Mouse (Mus musculus) hindbrain, embryonic 13.5 days (tissue): ENCODE results near the gene 9530053A07Rik. TPM values are rescaled to one million over a fixed set of nuclear protein-coding genes. Genes with fewer than 3 reads are reported as not detected.

Experiments used
- ATAC-seq: fragments of 200-750 bp; cut with Nextera tagmentation; 2 replicates; pipeline ENCODE4 v1.8.0; 2017; ENCODE audit warnings: moderate TSS enrichment; ENCODE audit not compliant: low FRiP score
- H3K27ac ChIP-seq: fragments of 300-500 bp; sonication (generic); 2 replicates; pipeline ENCODE4 v1.5.1; 2015; ENCODE audit warnings: inconsistent platforms, mild to moderate bottlenecking, moderate library complexity
- H3K27me3 ChIP-seq: fragments of 300-500 bp; sonication (generic); 2 replicates; pipeline ENCODE4 v1.6.1; 2015; ENCODE audit warnings: mild to moderate bottlenecking, inconsistent platforms
- H3K36me3 ChIP-seq: fragments of 300-500 bp; sonication (generic); 2 replicates; pipeline ENCODE4 v1.6.1; 2015; ENCODE audit warnings: mild to moderate bottlenecking, inconsistent platforms
- H3K4me1 ChIP-seq: fragments of 300-500 bp; sonication (generic); replicated peaks from 2 replicates; pipeline ENCODE4 v1.6.1; 2015; ENCODE audit warnings: inconsistent platforms
- H3K4me2 ChIP-seq: fragments of 300-500 bp; sonication (generic); 2 replicates; pipeline ENCODE4 v1.6.1; 2015; ENCODE audit warnings: inconsistent platforms, mild to moderate bottlenecking, moderate library complexity
- H3K4me3 ChIP-seq: fragments of 300-500 bp; sonication (generic); 2 replicates; pipeline ENCODE4 v1.5.1; 2015; ENCODE audit warnings: mild to moderate bottlenecking, inconsistent platforms
- H3K9ac ChIP-seq: fragments of 300-500 bp; sonication (generic); 2 replicates; pipeline ENCODE4 v1.6.1; 2015; ENCODE audit warnings: mild to moderate bottlenecking, inconsistent platforms
- H3K9me3 ChIP-seq: fragments of 300-500 bp; sonication (generic); 2 replicates; pipeline ENCODE4 v1.6.1; 2016; ENCODE audit warnings: inconsistent platforms
- WGBS: fragments of 180-500 bp; shearing (Covaris S2); methylation state at CpG from one replicate; pipeline ENCODE4 v1.1.7; 2015; 5-methylcytosine and 5-hydroxymethylcytosine counted together
- polyA plus RNA-seq: library from polyadenylated mRNA; unstranded; fragments of >200 nt; fragmentation: Nextera tagmentation; extraction: Ambion mirVana; gene quantifications from 2 replicates; pipeline ENCODE4 v1.2.1, GENCODE M21; 2015

Gene 9530053A07Rik
- polyA plus RNA-seq, 1 experiment from 2014 or later: 0.16 TPM

GRCm38 (mm10) chr7:28206044-28206600 is 76.9 kb downstream of the 9530053A07Rik start:
- H3K4me2 ChIP-seq: no peak overlapping the region
- no peak for ATAC-seq
- no peaks in the 10 kb centered on the region for H3K27me3 ChIP-seq

GRCm38 (mm10) chr7:28208396-28208987 is 79.2 kb downstream of the 9530053A07Rik start:
- Histone ChIP-seq H3K27me3 (0 out of 2 replicates have a peak, but pooled peaks cover 3% of the 10 kb centered on the region), H3K9me3 (no peaks in the 10 kb centered on the region), H3K36me3 (no peaks in the 10 kb centered on the region), H3K4me2 (peak overlapping the region; percentile 52), H3K4me1 (no peaks in the 10 kb centered on the region), H3K4me3 (peak overlapping the region; percentile 28), H3K9ac (no peak overlapping the region; the same call in 1 of the 2 replicates), H3K27ac (no peak overlapping the region)
- 53% methylated on average over 12 of the region's 12 CpGs for WGBS
- no peak for ATAC-seq

More at GRCm38 (mm10) chr7:28206044-28206600, 76.9 kb downstream of the 9530053A07Rik start:
- Histone ChIP-seq H3K4me1 (no peaks in the 10 kb centered on the region), H3K36me3 (no peaks in the 10 kb centered on the region), H3K9me3 (no peaks in the 10 kb centered on the region), H3K4me3 (no peak overlapping the region), H3K9ac (no peak overlapping the region), H3K27ac (no peak overlapping the region)
- 76% methylated on average over 4 of the region's 4 CpGs for WGBS

GRCm38 (mm10) chr7:28208988-28209508 is 79.8 kb downstream of the 9530053A07Rik start:
- H3K27me3 ChIP-seq: 0 out of 2 replicates have a peak, but pooled peaks cover 3% of the 10 kb centered on the region
- H3K4me1 ChIP-seq: no peaks in the 10 kb centered on the region
- no peaks in the 10 kb centered on the region for H3K9me3 ChIP-seq
- WGBS: 54% methylated on average over 19 of the region's 19 CpGs
- H3K4me3 ChIP-seq: peak overlapping the region; percentile 28
- H3K36me3 ChIP-seq: no peaks in the 10 kb centered on the region
- H3K4me2 ChIP-seq: peak overlapping the region; percentile 52
- no peak overlapping the region for H3K27ac ChIP-seq
- ATAC-seq: no peak
- no peak overlapping the region; the same call in 1 of the 2 replicates for H3K9ac ChIP-seq

DNA sequence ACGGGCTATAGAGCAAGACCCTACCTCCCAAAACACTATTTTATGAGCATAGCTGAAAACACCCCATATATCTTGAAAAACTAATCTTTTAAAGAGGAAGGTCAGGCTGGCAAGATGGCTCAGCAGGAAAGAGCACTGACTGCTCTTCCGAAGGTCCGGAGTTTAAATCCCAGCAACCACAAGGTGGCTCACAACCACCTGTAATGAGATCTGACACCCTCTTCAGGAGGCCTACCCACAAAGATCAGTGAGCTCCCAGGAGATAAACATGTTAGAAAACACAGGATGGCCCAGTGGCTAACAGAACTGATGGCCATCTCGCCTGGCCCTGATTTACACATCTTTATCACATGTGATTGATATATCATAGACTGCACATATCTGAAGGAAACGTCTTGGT is 81.5 kb downstream of the 9530053A07Rik start:
- Histone ChIP-seq H3K4me2 (no peak overlapping the region), H3K9me3 (no peaks in the 10 kb centered on the region), H3K36me3 (no peaks in the 10 kb centered on the region), H3K27me3 (0 out of 2 replicates have a peak, but pooled peaks cover 3% of the 10 kb centered on the region), H3K4me3 (no peak overlapping the region), H3K9ac (no peak overlapping the region), H3K27ac (no peak overlapping the region), H3K4me1 (no peaks in the 10 kb centered on the region)
- 49% methylated on average over 5 of the region's 5 CpGs for WGBS
- ATAC-seq: no peak

GRCm38 (mm10) chr7:28214142-28214541 is 84.9 kb downstream of the 9530053A07Rik start:
- no peak for ATAC-seq
- Histone ChIP-seq H3K27ac (no peak overlapping the region), H3K4me1 (no peaks in the 10 kb centered on the region), H3K36me3 (no peaks in the 10 kb centered on the region), H3K4me2 (no peak overlapping the region), H3K9ac (no peak overlapping the region), H3K9me3 (no peaks in the 10 kb centered on the region), H3K4me3 (no peak overlapping the region), H3K27me3 (0 out of 2 replicates have a peak, but pooled peaks cover 3% of the 10 kb centered on the region)
- 42% methylated on average over 10 of the region's 10 CpGs for WGBS

Other genes with a start within 250 kb of the 9530053A07Rik start
- gene Zfp974, start 200.0 kb upstream of the 9530053A07Rik start, polyA plus RNA-seq: 14.5 and 15.6 TPM in 2 replicates
- gene Zfp780b, start 150.3 kb upstream of the 9530053A07Rik start, polyA plus RNA-seq: 29.8 and 33.5 TPM in 2 replicates
- gene Zfp850, start 115.4 kb upstream of the 9530053A07Rik start, polyA plus RNA-seq: 5.7 and 6.3 TPM in 2 replicates
- 304 and 316 TPM in 2 replicates for gene Psmc4, start 79.4 kb upstream of the 9530053A07Rik start, polyA plus RNA-seq
- 0.09 TPM in 1 of 2 replicates, not detected in the other for gene Fcgbp, start 58.2 kb upstream of the 9530053A07Rik start, polyA plus RNA-seq
- gene Fbl, start 40.2 kb downstream of the 9530053A07Rik start, polyA plus RNA-seq: 84.2 and 92.0 TPM in 2 replicates
- 15.1 and 16.3 TPM in 2 replicates for gene Dyrk1b, start 50.0 kb downstream of the 9530053A07Rik start, polyA plus RNA-seq
- 4.3 and 4.6 TPM in 2 replicates for gene Eid2, start 138.4 kb downstream of the 9530053A07Rik start, polyA plus RNA-seq
- gene Eid2b, start 148.3 kb downstream of the 9530053A07Rik start, polyA plus RNA-seq: 36.0 and 36.9 TPM in 2 replicates
- gene Selenov, start 161.7 kb downstream of the 9530053A07Rik start, polyA plus RNA-seq: 0.74 and 1.2 TPM in 2 replicates
- 22.2 and 24.5 TPM in 2 replicates for gene Dll3, start 172.8 kb downstream of the 9530053A07Rik start, polyA plus RNA-seq
- gene Timm50, start 182.6 kb downstream of the 9530053A07Rik start, polyA plus RNA-seq: 134 and 136 TPM in 2 replicates
- 92.1 and 97.7 TPM in 2 replicates for gene Supt5, start 209.3 kb downstream of the 9530053A07Rik start, polyA plus RNA-seq
- gene Rps16, start 221.2 kb downstream of the 9530053A07Rik start, polyA plus RNA-seq: 537 and 543 TPM in 2 replicates
- 32.0 and 34.6 TPM in 2 replicates for gene Plekhg2, start 243.1 kb downstream of the 9530053A07Rik start, polyA plus RNA-seq